Mouse (Mus musculus): ENCODE data around the gene Tnik. TPM values are rescaled to one million over a fixed set of nuclear protein-coding genes. Genes with fewer than 3 reads are reported as not detected.

The Tnik gene
- polyA plus RNA-seq, 1 experiment from 2014 or later = 20.7 TPM

DNA sequence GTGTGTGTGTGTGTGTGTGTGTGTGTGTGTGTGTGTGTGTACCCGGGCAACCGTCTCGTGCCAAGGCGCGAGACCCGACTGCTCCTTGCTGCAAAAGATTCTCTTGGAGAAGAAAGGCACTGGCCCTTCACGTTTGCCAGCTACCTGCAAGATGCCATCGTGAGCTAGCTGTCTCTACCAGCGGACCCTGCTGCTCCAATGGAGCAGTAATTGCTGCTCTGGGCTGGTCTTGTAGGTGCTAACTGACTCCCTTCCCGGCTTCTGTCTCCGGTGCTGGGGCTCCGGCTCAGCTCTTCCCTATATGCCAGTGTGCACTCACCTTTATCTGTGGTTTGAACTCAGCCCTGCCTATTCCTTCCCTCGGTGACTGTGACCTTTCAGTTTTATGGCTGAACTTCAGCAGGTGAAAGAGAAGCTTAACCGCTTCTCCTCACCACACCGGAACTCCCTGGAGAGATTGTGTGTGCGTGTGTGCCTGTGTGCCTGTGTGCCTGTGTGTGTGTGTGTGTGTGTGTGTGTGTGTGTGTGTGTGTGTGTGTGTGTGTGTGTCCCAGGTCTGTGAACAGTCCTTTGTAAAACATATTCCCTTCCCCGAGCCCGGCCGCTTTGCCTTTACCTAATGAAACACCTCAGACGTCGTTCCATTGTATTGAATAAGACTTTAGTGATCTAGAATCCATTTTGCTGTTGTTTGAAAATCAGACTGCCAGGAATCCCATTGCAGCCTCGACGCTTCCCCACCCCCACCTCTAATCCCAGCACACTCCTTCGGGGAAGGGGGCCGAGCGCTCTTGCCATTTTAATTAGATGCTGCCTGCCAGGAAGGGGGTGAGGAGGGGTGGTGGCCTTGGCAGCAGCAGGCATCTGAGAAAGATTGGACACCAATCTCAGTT, 1.2 kb downstream of the Tnik start:
- ChIA-PET POLR2A (interaction anchor here (0.6 to 1.6 kb wide), 5 partner anchors 53 to 244 kb away, joined by 3 to 7 read pairs (median 4); no protein-coding TSS in a partner anchor), CTCF (interaction anchor here (1.2 to 2.4 kb wide), 2 partner anchors 12 to 482 kb away, joined by 5 to 10 read pairs; no protein-coding TSS in a partner anchor)
- TF ChIP-seq CTCF (IDR thresholded peaks at IDR 0.05) = no peak
- ATAC-seq = no peak
- no peaks in the 10 kb centered on the region for H3K27me3 ChIP-seq
- peak; percentile 20 for DNase-seq (ENCODE audit: low read depth, low spot score)
- in situ Hi-C loops (cut with MboI; ENCODE audit: low pct_unique_long_range_greater_than_20kb) = loop anchor here (5.0 to 10.0 kb wide), 2 partner anchors 87 to 481 kb away; no protein-coding TSS in a partner anchor

DNA sequence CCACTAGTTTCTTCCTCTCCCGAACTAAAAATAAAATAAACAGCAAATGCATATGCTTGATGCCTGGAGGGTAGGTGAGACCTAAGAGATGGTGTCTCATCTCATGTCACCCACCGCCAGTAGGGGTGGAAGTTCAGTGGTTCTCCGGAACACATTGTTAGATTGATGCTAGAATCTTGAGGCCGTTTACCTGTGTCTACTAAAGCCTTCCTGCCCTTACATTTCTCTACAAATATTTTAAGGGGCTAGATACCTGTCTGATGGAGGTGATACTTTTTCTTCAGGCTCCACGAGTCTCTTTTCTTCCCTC, 1.8 kb downstream of the Tnik start:
- CTCF ChIA-PET = interaction anchor here (1.7 to 2.4 kb wide), 2 partner anchors 11 to 14 kb away, joined by 5 to 10 read pairs; no protein-coding TSS in a partner anchor

DNA sequence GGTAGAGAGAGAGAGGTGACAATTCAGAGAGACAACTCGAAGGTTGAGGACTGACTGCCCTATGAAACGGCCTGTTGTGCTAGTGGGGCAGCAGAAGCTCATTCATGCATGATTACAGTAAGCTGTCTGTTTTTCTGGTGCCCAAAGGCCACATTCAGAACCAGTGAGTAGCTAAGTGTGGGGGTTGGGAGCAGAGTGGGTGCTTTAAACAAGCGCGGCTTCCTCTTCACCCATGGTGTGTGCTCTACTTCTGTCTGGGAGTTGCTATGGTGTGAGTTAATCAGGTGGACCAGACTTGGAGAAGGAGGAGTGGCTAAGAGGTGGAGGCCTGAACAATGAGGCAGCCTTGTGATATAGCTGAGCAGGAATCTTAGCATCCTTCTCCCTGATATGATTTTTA, 2.2 kb downstream of the Tnik start:
- ChIA-PET POLR2A (no interaction called here), CTCF (interaction anchor here (0.8 to 2.4 kb wide), 4 partner anchors 8 to 136 kb away, joined by 3 to 10 read pairs (median 4); no protein-coding TSS in a partner anchor)
- TF ChIP-seq CTCF (IDR thresholded peaks at IDR 0.05) = no peak
- H3K27me3 ChIP-seq = no peaks in the 10 kb centered on the region
- ATAC-seq (no peak), DNase-seq (ENCODE audit: low read depth, low spot score) (peak; percentile 4)
- in situ Hi-C loops (cut with MboI; ENCODE audit: low pct_unique_long_range_greater_than_20kb) = loop anchor here (10.0 kb wide), 1 partner anchor 480 kb away; no protein-coding TSS in a partner anchor

More for the DNA sequence above, 1.8 kb downstream of the Tnik start:
- ATAC-seq = no peak
- POLR2A ChIA-PET = interaction anchor here (1.6 kb wide), 1 partner anchor 94 kb away, joined by 7 read pairs; no protein-coding TSS in a partner anchor
- H3K27me3 ChIP-seq = no peaks in the 10 kb centered on the region
- TF ChIP-seq CTCF (IDR thresholded peaks at IDR 0.05) = no peak
- no peak for DNase-seq (ENCODE audit: low read depth, low spot score)
- in situ Hi-C loops (cut with MboI; ENCODE audit: low pct_unique_long_range_greater_than_20kb) = loop anchor here (5.0 to 10.0 kb wide), 2 partner anchors 87 to 480 kb away; no protein-coding TSS in a partner anchor

DNA sequence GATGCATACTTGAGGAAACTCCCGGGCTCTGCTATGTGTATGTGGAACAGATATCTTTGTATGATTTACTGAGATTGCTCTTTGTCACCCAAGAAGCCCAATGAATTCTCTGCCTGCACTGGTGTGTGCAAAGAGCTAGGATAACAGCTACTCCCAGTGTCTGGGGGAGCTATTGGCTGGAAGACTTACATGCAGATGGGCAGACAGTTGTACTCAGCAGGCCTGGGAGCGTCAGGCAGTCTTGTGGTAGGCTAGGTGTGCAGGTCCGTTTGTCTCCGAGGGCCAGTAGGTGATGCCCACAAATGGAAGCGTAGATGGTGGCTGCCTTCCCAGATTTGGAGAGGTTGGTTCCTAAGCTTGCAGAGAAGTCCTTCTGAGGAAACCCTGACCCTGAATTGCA, 2.6 kb downstream of the Tnik start:
- no peak for ATAC-seq
- POLR2A ChIA-PET = no interaction called here
- no peak for DNase-seq (ENCODE audit: low read depth, low spot score)
- TF ChIP-seq CTCF (IDR thresholded peaks at IDR 0.05) = no peak
- CTCF ChIA-PET = interaction anchor here (0.8 to 2.4 kb wide), 4 partner anchors 8 to 136 kb away, joined by 3 to 10 read pairs (median 4); no protein-coding TSS in a partner anchor
- in situ Hi-C loops (cut with MboI; ENCODE audit: low pct_unique_long_range_greater_than_20kb) = loop anchor here (10.0 kb wide), 1 partner anchor 479 kb away; no protein-coding TSS in a partner anchor
- no peaks in the 10 kb centered on the region for H3K27me3 ChIP-seq

DNA sequence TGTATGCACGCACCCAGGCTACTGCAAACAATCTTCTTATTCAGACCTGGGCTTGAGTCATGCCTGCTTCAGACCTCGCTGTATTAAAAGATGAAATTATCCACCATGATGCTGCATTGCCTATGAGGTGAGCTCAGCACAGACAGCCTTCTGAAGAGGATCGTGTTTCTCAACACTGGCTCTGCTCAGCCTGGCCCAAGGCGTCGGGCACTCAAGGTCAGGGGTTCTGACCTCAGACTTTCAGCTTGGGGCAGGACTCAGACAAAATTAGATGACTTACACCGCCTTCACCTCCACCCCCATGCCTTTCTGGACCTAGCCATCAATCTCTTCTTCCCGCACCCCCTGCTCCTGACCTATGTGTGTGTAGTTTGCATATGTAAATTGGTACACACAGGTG, 4.2 kb downstream of the Tnik start:
- in situ Hi-C loops (cut with MboI; ENCODE audit: low pct_unique_long_range_greater_than_20kb) = loop anchor here (10.0 kb wide), 1 partner anchor 478 kb away; no protein-coding TSS in a partner anchor
- ATAC-seq (no peak), DNase-seq (ENCODE audit: low read depth, low spot score) (no peak)
- ChIA-PET POLR2A (interaction anchor here (0.5 kb wide), 1 partner anchor 790 kb away, joined by 5 read pairs; no protein-coding TSS in a partner anchor), CTCF (no interaction called here)
- no peak for TF ChIP-seq CTCF (IDR thresholded peaks at IDR 0.05)
- H3K27me3 ChIP-seq = no peaks in the 10 kb centered on the region

DNA sequence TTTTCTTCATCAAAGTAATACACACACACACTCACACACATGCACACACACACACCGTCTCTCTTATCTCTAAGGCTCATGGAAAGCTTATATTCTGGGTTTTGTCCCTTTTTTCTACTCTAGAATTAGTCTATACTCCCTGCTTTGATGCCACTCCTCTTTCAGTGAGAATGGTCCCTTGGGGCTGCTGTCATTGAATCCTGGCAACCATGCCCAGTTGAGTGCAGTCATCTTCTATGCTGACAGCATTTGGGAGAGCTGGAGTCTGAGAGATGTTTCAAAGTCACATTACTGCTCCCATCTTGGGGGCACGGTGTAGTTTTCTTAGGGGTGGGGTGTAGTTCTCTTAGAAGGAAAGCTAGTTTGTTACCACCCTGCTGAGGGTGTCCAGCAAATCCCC, 6.7 kb downstream of the Tnik start:
- in situ Hi-C loops (cut with MboI; ENCODE audit: low pct_unique_long_range_greater_than_20kb) = loop anchor here (10.0 kb wide), 1 partner anchor 475 kb away; no protein-coding TSS in a partner anchor
- no peak for TF ChIP-seq CTCF (IDR thresholded peaks at IDR 0.05)
- DNase-seq (ENCODE audit: low read depth, low spot score) (no peak), ATAC-seq (no peak)
- no peaks in the 10 kb centered on the region for H3K27me3 ChIP-seq
- ChIA-PET POLR2A (interaction anchor here (1.0 to 1.6 kb wide), 2 partner anchors 14 to 102 kb away, joined by 3 read pairs; no protein-coding TSS in a partner anchor), CTCF (interaction anchor here (1.1 to 2.7 kb wide), 3 partner anchors 13 to 22 kb away, joined by 3 to 5 read pairs (median 3); no protein-coding TSS in a partner anchor)

DNA sequence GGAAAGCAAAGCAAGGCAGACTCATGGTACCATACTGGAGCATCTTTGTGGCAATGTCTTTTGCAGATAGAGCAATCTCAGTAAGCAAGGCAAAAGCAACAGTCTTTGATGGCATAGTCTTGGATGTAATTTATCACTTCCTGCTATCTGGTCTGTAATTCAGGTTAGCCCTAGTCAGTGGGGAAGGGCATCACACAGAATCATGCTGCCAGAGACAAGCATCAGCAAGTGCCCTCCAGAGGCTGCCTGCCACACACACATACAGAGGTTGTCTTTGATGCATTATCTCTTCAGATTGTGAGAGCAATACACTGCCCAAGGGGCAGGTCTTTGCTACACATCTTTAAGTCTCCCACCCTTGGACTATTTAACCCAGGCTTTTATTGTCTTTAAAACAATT, 8.9 kb downstream of the Tnik start:
- ATAC-seq = no peak
- ChIA-PET CTCF (interaction anchor here (1.9 kb wide), 1 partner anchor 11 kb away, joined by 8 read pairs; no protein-coding TSS in a partner anchor), POLR2A (no interaction called here)
- TF ChIP-seq CTCF (IDR thresholded peaks at IDR 0.05) = no peak
- no peaks in the 10 kb centered on the region for H3K27me3 ChIP-seq
- in situ Hi-C loops (cut with MboI; ENCODE audit: low pct_unique_long_range_greater_than_20kb) = no loop called here
- DNase-seq (ENCODE audit: low read depth, low spot score) = no peak

DNA sequence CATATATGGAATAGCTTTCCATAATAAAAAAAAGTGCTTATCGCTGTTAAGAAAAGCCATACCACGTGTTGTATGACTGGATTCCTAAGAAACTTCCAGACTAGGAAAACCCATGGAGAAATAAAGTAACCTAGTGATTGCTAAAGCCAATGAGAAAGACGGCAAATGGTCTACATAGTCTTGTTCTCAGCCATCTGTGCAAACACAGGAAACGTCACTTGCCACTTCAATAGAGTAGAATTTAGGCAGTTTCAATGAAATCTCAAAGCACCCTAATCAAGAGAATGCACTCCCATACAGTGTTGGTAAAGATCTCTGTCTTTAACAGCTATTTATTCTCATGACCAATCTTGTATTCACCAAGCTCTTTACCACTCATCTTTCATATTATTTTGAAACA, 11.7 kb downstream of the Tnik start:
- CTCF ChIA-PET = interaction anchor here (0.9 to 2.5 kb wide), 3 partner anchors 9 to 19 kb away, joined by 3 to 10 read pairs (median 3); no protein-coding TSS in a partner anchor
- in situ Hi-C loops (cut with MboI; ENCODE audit: low pct_unique_long_range_greater_than_20kb) = no loop called here
- POLR2A ChIA-PET = interaction anchor here (0.6 kb wide), 1 partner anchor 15 kb away, joined by 3 read pairs; no protein-coding TSS in a partner anchor
- ATAC-seq (no peak), DNase-seq (ENCODE audit: low read depth, low spot score) (no peak)
- no peak for TF ChIP-seq CTCF (IDR thresholded peaks at IDR 0.05)
- H3K27me3 ChIP-seq = no peaks in the 10 kb centered on the region

DNA sequence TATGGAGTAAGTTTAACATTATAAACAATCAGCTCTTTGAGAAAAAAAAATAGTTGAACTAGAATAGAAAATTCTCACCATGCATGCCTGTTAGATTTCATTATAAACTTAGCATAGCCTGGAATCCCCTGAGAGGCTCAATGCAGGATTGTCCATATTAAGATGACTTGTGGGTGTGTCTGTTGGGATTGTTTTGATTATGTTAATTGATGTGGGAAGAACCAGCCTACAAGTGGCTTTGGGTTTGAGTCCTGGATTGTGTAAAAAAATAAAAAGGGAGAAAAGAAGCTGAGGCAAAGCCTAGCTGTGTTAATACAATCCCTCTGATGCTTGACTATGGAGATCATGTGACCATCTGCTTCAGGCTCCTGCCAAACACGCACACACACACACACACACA, 26.7 kb downstream of the Tnik start:
- DNase-seq (ENCODE audit: low read depth, low spot score) (no peak), ATAC-seq (no peak)
- POLR2A ChIA-PET = interaction anchor here (0.6 kb wide), 1 partner anchor 15 kb away, joined by 3 read pairs; no protein-coding TSS in a partner anchor
- TF ChIP-seq CTCF (IDR thresholded peaks at IDR 0.05) = no peak
- CTCF ChIA-PET = interaction anchor here (1.0 kb wide), 1 partner anchor 16 kb away, joined by 3 read pairs; no protein-coding TSS in a partner anchor
- in situ Hi-C loops (cut with MboI; ENCODE audit: low pct_unique_long_range_greater_than_20kb) = no loop called here
- H3K27me3 ChIP-seq = no peaks in the 10 kb centered on the region

DNA sequence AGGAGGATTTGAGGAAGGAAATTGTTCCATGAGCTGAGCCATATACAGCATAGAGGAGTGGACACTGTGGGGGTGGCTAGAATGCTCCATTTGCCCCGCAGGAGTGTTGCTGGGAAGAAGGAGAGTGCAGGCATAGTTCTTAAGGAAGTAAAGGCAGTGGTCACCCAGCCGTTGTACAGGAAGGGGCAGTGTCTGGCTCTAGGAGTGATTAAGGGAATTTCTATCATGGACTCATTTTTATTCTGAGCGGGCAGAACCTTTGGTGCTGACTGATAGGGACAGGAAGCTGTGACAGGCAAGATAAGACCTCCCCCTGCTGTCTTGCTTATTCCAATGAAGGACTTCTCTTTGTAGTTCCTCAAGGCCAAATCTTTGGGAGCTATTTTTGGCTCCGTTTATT, 38.4 kb downstream of the Tnik start:
- no peak for TF ChIP-seq CTCF (IDR thresholded peaks at IDR 0.05)
- DNase-seq (ENCODE audit: low read depth, low spot score) (no peak), ATAC-seq (no peak)
- in situ Hi-C loops (cut with MboI; ENCODE audit: low pct_unique_long_range_greater_than_20kb) = no loop called here
- ChIA-PET POLR2A (no interaction called here), CTCF (interaction anchor here (1.2 to 1.5 kb wide), 3 partner anchors 12 to 34 kb away, joined by 3 to 5 read pairs (median 3); no protein-coding TSS in a partner anchor)
- H3K27me3 ChIP-seq = no peaks in the 10 kb centered on the region
